Mouse (Mus musculus) CH12.LX (cell line): ENCODE measurements around the gene Hibch.

Source experiments
- SIN3A ChIP-seq: IDR thresholded peaks from 2 replicates; pipeline ENCODE4 v1.6.1; 2012; ENCODE audit warnings: low read length, improper control_type of control experiment, inconsistent platforms
- USF1 ChIP-seq: IDR thresholded peaks from 2 replicates; pipeline ENCODE4 v1.6.1; 2014; ENCODE audit warnings: low read depth, mild to moderate bottlenecking, inconsistent platforms, low read length, improper control_type of control experiment

GRCm38 (mm10) chr1:52802406-52802975, 42.2 kb upstream of the Hibch start:
- TF ChIP-seq USF1 = no peak
- TF ChIP-seq SIN3A = no peak
